Mouse (Mus musculus): ENCODE measurements at regions not wholly inside any gene's neighbourhood (a gene's known extent, or its start where the extent isn't known, plus 50 kb on each side); places are given as distances from the start of the nearest gene placed in this dataset.

DNA sequence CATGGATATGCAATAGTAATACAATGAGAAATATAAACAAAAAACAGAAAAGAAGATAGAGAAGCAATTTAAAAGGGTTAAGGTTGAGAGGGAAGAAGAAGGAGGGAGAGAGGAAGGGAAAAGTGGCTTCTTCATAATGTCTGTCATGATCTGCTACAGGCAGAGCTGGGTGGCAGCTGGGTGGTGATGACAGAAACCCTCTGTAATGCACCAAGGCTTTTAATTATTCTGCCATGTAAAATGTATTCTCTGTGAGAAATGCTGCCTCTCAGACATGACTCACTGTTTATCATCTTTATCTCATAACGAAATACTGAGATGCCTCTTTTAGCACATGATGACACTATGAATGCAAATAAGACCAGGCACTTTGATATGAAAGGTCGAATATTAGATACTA, 435.4 kb downstream of the Prdm13 start:
- H3K9me3 ChIP-seq (replicated peaks; ENCODE audit: control insufficient read depth, insufficient read depth, low read length, poor library complexity, severe bottlenecking), result no peaks in the 10 kb centered on the region
- TF ChIP-seq EP300 (IDR thresholded peaks at IDR 0.05; ENCODE audit: insufficient read depth, low read depth, low read length), result no peak
- TF ChIP-seq POLR2A (IDR thresholded peaks at IDR 0.05; ENCODE audit: insufficient read depth, low read length), result no peak
- TF ChIP-seq CTCF (IDR thresholded peaks at IDR 0.05; ENCODE audit: low read depth, low read length), result no peak

DNA sequence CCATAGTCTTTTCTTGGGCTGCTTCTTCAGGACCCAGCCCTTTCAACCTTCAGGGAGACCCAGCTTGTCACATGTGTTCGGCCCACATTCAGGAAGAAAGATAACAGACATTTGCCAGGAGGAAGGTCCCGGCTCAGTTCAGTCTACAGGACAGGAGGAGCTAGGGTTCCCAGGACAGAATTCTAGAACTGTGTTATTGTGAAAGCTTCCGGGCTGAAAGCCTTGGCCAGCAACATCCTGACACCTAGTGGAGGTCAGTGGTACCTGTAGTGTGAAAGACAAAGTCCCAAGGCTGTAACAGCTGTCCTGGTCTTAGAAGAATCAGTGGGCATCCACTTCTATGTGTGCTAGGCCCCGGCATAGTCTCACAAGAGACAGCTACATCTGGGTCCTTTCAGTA, 463.1 kb downstream of the Prdm13 start:
- Histone ChIP-seq H3K4me1 (ENCODE audit: control insufficient read depth, insufficient read depth, low read length) (no peaks in the 10 kb centered on the region), H3K4me3 (ENCODE audit: low read depth, low read length) (no peak overlapping the region), H3K36me3 (ENCODE audit: control insufficient read depth, insufficient read depth, low read length, poor library complexity, severe bottlenecking) (no peaks in the 10 kb centered on the region), H3K27me3 (ENCODE audit: control insufficient read depth, insufficient read depth, low read length, poor library complexity, severe bottlenecking) (no peaks in the 10 kb centered on the region), H3K9ac (ENCODE audit: low read depth, poor library complexity, severe bottlenecking) (no peak overlapping the region), H3K27ac (ENCODE audit: insufficient read depth, low read length) (no peak overlapping the region), H3K9me3 (replicated peaks; ENCODE audit: control insufficient read depth, insufficient read depth, low read length, poor library complexity, severe bottlenecking) (no peaks in the 10 kb centered on the region)
- TF ChIP-seq CTCF (IDR thresholded peaks at IDR 0.05; ENCODE audit: low read depth, low read length) (peak; percentile 58), POLR2A (IDR thresholded peaks at IDR 0.05; ENCODE audit: insufficient read depth, low read length) (no peak)

More for the DNA sequence above, 435.4 kb downstream of the Prdm13 start:
- no peak overlapping the region for H3K4me3 ChIP-seq (ENCODE audit: low read depth, low read length)
- no peak overlapping the region for H3K9ac ChIP-seq (ENCODE audit: low read depth, poor library complexity, severe bottlenecking)
- no peaks in the 10 kb centered on the region for H3K27me3 ChIP-seq (ENCODE audit: control insufficient read depth, insufficient read depth, low read length, poor library complexity, severe bottlenecking)
- H3K4me1 ChIP-seq (ENCODE audit: control insufficient read depth, insufficient read depth, low read length), result no peaks in the 10 kb centered on the region
- H3K27ac ChIP-seq (ENCODE audit: insufficient read depth, low read length), result no peak overlapping the region
- no peaks in the 10 kb centered on the region for H3K36me3 ChIP-seq (ENCODE audit: control insufficient read depth, insufficient read depth, low read length, poor library complexity, severe bottlenecking)

DNA sequence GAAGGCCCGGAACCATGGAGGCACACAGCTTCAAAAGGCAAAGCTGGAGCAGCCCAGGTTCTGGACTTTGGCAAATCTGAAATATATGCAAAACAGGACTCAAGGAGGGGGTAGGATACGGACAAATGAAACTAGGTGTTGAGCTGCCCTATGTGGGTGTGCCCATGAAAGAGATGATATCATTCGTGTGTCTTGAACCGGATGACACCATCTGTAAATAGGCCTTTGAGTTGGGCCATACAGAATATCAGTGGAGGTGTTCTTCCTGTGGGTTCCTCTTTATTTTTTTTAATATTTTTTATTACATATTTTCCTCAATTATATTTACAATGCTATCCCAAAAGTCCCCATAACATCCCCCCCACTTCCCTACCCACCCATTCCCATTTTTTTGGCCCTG, 478.1 kb downstream of the Prdm13 start:
- Histone ChIP-seq H3K36me3 (ENCODE audit: control insufficient read depth, insufficient read depth, low read length, poor library complexity, severe bottlenecking) (no peaks in the 10 kb centered on the region), H3K9me3 (replicated peaks; ENCODE audit: control insufficient read depth, insufficient read depth, low read length, poor library complexity, severe bottlenecking) (no peaks in the 10 kb centered on the region), H3K4me1 (ENCODE audit: control insufficient read depth, insufficient read depth, low read length) (no peaks in the 10 kb centered on the region), H3K27me3 (ENCODE audit: control insufficient read depth, insufficient read depth, low read length, poor library complexity, severe bottlenecking) (no peaks in the 10 kb centered on the region), H3K27ac (ENCODE audit: insufficient read depth, low read length) (no peak overlapping the region), H3K4me3 (ENCODE audit: low read depth, low read length) (no peak overlapping the region), H3K9ac (ENCODE audit: low read depth, poor library complexity, severe bottlenecking) (no peak overlapping the region)
- TF ChIP-seq EP300 (IDR thresholded peaks at IDR 0.05; ENCODE audit: insufficient read depth, low read depth, low read length), result no peak
- no peak for TF ChIP-seq CTCF (IDR thresholded peaks at IDR 0.05; ENCODE audit: low read depth, low read length)
- TF ChIP-seq POLR2A (IDR thresholded peaks at IDR 0.05; ENCODE audit: insufficient read depth, low read length), result no peak

DNA sequence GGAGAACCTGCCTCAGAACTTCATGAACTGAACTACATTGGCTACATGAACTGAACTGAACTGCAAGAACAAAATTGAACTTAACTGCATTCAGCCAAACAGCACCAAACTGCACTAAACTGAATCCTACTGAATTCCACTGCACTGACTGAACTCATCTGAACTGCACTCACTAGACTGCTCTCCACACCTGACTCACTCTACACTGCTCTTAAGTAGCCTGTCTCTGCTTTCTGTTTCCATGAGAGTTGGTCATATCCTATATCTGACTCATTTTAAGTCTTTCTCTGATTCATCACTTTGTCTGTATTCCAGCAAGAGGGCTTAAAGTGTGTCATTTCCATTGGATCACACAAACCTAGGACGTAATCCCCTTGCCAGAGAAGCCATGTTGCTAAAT, 490.1 kb downstream of the Prdm13 start:
- H3K27ac ChIP-seq (ENCODE audit: insufficient read depth, low read length), result no peak overlapping the region
- no peak overlapping the region for H3K4me3 ChIP-seq (ENCODE audit: low read depth, low read length)
- no peaks in the 10 kb centered on the region for H3K36me3 ChIP-seq (ENCODE audit: control insufficient read depth, insufficient read depth, low read length, poor library complexity, severe bottlenecking)
- H3K4me1 ChIP-seq (ENCODE audit: control insufficient read depth, insufficient read depth, low read length), result no peaks in the 10 kb centered on the region
- H3K9ac ChIP-seq (ENCODE audit: low read depth, poor library complexity, severe bottlenecking), result no peak overlapping the region
- no peak for TF ChIP-seq POLR2A (IDR thresholded peaks at IDR 0.05; ENCODE audit: insufficient read depth, low read length)
- no peak for TF ChIP-seq CTCF (IDR thresholded peaks at IDR 0.05; ENCODE audit: low read depth, low read length)
- no peaks in the 10 kb centered on the region for H3K9me3 ChIP-seq (replicated peaks; ENCODE audit: control insufficient read depth, insufficient read depth, low read length, poor library complexity, severe bottlenecking)
- H3K27me3 ChIP-seq (ENCODE audit: control insufficient read depth, insufficient read depth, low read length, poor library complexity, severe bottlenecking), result no peaks in the 10 kb centered on the region

DNA sequence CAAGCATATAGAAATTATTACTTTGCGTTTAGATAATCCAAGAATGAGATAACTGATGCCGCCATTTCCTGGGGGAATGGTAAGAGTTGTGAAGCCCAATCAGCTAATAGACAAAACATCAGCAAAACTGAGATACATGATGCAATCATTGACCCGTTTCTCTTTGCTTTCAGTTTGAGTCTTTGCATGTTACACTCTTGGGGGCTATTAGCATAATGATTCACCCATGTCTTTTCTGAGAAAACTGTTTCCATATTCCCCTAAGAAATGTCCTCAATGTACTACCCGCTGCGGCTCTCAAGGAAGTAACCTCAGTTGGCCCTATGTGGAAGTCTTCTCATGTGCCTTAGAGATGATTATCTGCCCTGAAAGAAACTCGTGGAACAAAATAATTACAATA, 512.0 kb downstream of the Prdm13 start:
- Histone ChIP-seq H3K4me1 (ENCODE audit: control insufficient read depth, insufficient read depth, low read length) (no peaks in the 10 kb centered on the region), H3K36me3 (ENCODE audit: control insufficient read depth, insufficient read depth, low read length, poor library complexity, severe bottlenecking) (no peaks in the 10 kb centered on the region), H3K27me3 (ENCODE audit: control insufficient read depth, insufficient read depth, low read length, poor library complexity, severe bottlenecking) (no peaks in the 10 kb centered on the region), H3K27ac (ENCODE audit: insufficient read depth, low read length) (no peak overlapping the region), H3K9me3 (replicated peaks; ENCODE audit: control insufficient read depth, insufficient read depth, low read length, poor library complexity, severe bottlenecking) (no peaks in the 10 kb centered on the region), H3K9ac (ENCODE audit: low read depth, poor library complexity, severe bottlenecking) (no peak overlapping the region), H3K4me3 (ENCODE audit: low read depth, low read length) (no peak overlapping the region)
- TF ChIP-seq CTCF (IDR thresholded peaks at IDR 0.05; ENCODE audit: low read depth, low read length) (no peak), POLR2A (IDR thresholded peaks at IDR 0.05; ENCODE audit: insufficient read depth, low read length) (no peak), EP300 (IDR thresholded peaks at IDR 0.05; ENCODE audit: insufficient read depth, low read depth, low read length) (no peak)

DNA sequence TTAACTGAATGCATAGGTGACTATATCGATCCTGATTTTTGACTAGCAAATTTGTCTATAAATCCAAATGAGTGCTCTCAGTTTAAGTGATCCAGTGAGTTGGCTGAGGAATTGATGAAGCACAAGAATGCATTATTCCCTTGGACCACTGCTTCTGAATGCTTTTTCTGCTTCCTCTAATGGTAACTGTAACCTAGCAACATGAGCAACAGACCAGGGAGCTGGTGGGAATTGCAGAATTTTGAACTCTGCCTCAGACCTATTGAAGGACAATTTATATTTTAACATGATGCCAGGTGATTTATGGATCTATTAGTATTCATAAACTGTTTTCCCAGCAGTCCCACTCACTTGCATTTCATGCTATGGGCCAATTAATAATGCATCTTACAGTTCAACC, 512.7 kb downstream of the Prdm13 start:
- Histone ChIP-seq H3K27ac (ENCODE audit: insufficient read depth, low read length) (no peak overlapping the region), H3K9ac (ENCODE audit: low read depth, poor library complexity, severe bottlenecking) (no peak overlapping the region), H3K9me3 (replicated peaks; ENCODE audit: control insufficient read depth, insufficient read depth, low read length, poor library complexity, severe bottlenecking) (no peaks in the 10 kb centered on the region), H3K36me3 (ENCODE audit: control insufficient read depth, insufficient read depth, low read length, poor library complexity, severe bottlenecking) (no peaks in the 10 kb centered on the region), H3K4me3 (ENCODE audit: low read depth, low read length) (no peak overlapping the region), H3K27me3 (ENCODE audit: control insufficient read depth, insufficient read depth, low read length, poor library complexity, severe bottlenecking) (no peaks in the 10 kb centered on the region), H3K4me1 (ENCODE audit: control insufficient read depth, insufficient read depth, low read length) (no peaks in the 10 kb centered on the region)
- TF ChIP-seq POLR2A (IDR thresholded peaks at IDR 0.05; ENCODE audit: insufficient read depth, low read length), result no peak
- no peak for TF ChIP-seq EP300 (IDR thresholded peaks at IDR 0.05; ENCODE audit: insufficient read depth, low read depth, low read length)
- TF ChIP-seq CTCF (IDR thresholded peaks at IDR 0.05; ENCODE audit: low read depth, low read length), result no peak

All from ES-Bruce4 (cell line).